ENCODE assay signal across 7 mouse cellular contexts in genomic region chr3:138859166-138859565, GRCm38 (mm10).
DNase-seq lines count a peak whose midpoint lies in the region; ATAC-seq lines count a peak whose summit lies in the region.

No protein-coding gene starts in this region.

- WGBS in lung, embryonic 15.5 days, result 73% methylated on average over 8 of the region's 8 CpGs
- 68% methylated on average over 8 of the region's 8 CpGs for WGBS in hindbrain, embryonic 11.5 days
- 77% methylated on average over 8 of the region's 8 CpGs for WGBS in midbrain, embryonic 16.5 days

- H3K4me2 ChIP-seq in lung, embryonic 15.5 days, result no peak overlapping the region
- no peak overlapping the region for H3K4me2 ChIP-seq in hindbrain, embryonic 11.5 days (replicated peaks; ENCODE audit: low read depth, low read length)
- no peak overlapping the region for H3K4me2 ChIP-seq in midbrain, embryonic 16.5 days (ENCODE audit: low read length)

- no peaks in the 10 kb centered on the region for H3K36me3 ChIP-seq in lung, embryonic 15.5 days
- no peaks in the 10 kb centered on the region for H3K36me3 ChIP-seq in hindbrain, embryonic 11.5 days (ENCODE audit: control insufficient read depth, insufficient read depth, low read length)
- H3K36me3 ChIP-seq in midbrain, embryonic 16.5 days (ENCODE audit: control insufficient read depth, insufficient read depth, low read length), result no peaks in the 10 kb centered on the region

- H3K27ac ChIP-seq in lung, embryonic 15.5 days, result peak overlapping the region; percentile 44; the same call in 1 of the 2 replicates
- peak overlapping the region; percentile 37; the same call in 1 of the 2 replicates for H3K27ac ChIP-seq in hindbrain, embryonic 11.5 days (ENCODE audit: low read depth, low read length)
- H3K27ac ChIP-seq in midbrain, embryonic 16.5 days (ENCODE audit: low read length), result peak overlapping the region; percentile 44; the same call in 1 of the 2 replicates

- no peak overlapping the region for H3K9ac ChIP-seq in lung, embryonic 15.5 days
- H3K9ac ChIP-seq in hindbrain, embryonic 11.5 days (ENCODE audit: low read depth, low read length), result no peak overlapping the region
- no peak overlapping the region for H3K9ac ChIP-seq in midbrain, embryonic 16.5 days (ENCODE audit: low read depth, low read length)

- no peaks in the 10 kb centered on the region for H3K9me3 ChIP-seq in lung, embryonic 15.5 days
- H3K9me3 ChIP-seq in hindbrain, embryonic 11.5 days (ENCODE audit: control insufficient read depth, low read length), result no peaks in the 10 kb centered on the region
- no peaks in the 10 kb centered on the region for H3K9me3 ChIP-seq in midbrain, embryonic 16.5 days (replicated peaks; ENCODE audit: control insufficient read depth, low read length, poor library complexity, severe bottlenecking)

- ATAC-seq in lung, embryonic 15.5 days (ENCODE audit: borderline replicate concordance, extremely low read depth, low FRiP score, low TSS enrichment), result no peak
- no peak for ATAC-seq in hindbrain, embryonic 11.5 days (ENCODE audit: low FRiP score)
- ATAC-seq in midbrain, embryonic 16.5 days, result no peak

- H3K4me3 ChIP-seq in lung, embryonic 15.5 days, result no peak overlapping the region
- no peak overlapping the region for H3K4me3 ChIP-seq in hindbrain, embryonic 11.5 days (ENCODE audit: low read depth, low read length)
- H3K4me3 ChIP-seq in midbrain, embryonic 16.5 days (ENCODE audit: low read depth, low read length), result no peak overlapping the region

- DNase-seq in lung, postnatal 25 days (ENCODE audit: low spot score), result no peak
- peak; percentile 80 to 88 for DNase-seq in cerebellum, postnatal 10 days
- no peak for DNase-seq in hindbrain, embryonic 11.5 days (ENCODE audit: low spot score)
- DNase-seq in lung, postnatal 10 days, result no peak
- DNase-seq in adipocyte (ENCODE audit: low spot score), result no peak

- peaks cover 54% of the 10 kb centered on the region for H3K4me1 ChIP-seq in lung, embryonic 15.5 days
- H3K4me1 ChIP-seq in hindbrain, embryonic 11.5 days (replicated peaks; ENCODE audit: control insufficient read depth, insufficient read depth, low read length), result peaks cover 33% of the 10 kb centered on the region
- H3K4me1 ChIP-seq in midbrain, embryonic 16.5 days (ENCODE audit: control insufficient read depth, insufficient read depth, low read length), result peaks cover 62% of the 10 kb centered on the region

- no peaks in the 10 kb centered on the region for H3K27me3 ChIP-seq in lung, embryonic 15.5 days
- no peaks in the 10 kb centered on the region for H3K27me3 ChIP-seq in hindbrain, embryonic 11.5 days (ENCODE audit: control insufficient read depth, insufficient read depth, low read length)
- no peaks in the 10 kb centered on the region for H3K27me3 ChIP-seq in midbrain, embryonic 16.5 days (ENCODE audit: control insufficient read depth, insufficient read depth, low read depth, low read length)

Comparison
In these comparisons a context has a peak if more than half of its experiments do, and no peak if none do; other contexts are left out.
1. DNase-seq: peak in cerebellum, postnatal 10 days (2 of 2); none in lung, postnatal 25 days (single experiment), hindbrain, embryonic 11.5 days (single experiment), lung, postnatal 10 days (single experiment) and adipocyte (single experiment).
2. Peak in every context shown above with its lines, with median percentiles within 50 percentile points of each other: H3K27ac ChIP-seq.